Mouse (Mus musculus) midbrain, embryonic 14.5 days (tissue): ENCODE measurements around the gene Ltbp3. TPM values are rescaled to one million over a fixed set of nuclear protein-coding genes. Genes with fewer than 3 reads are reported as not detected.

Source experiments
- ATAC-seq: fragments of 200-750 bp; cut with Nextera tagmentation; 2 replicates; pipeline ENCODE4 v1.8.0; 2017; ENCODE audit warnings: moderate number of reproducible peaks, moderate library complexity; ENCODE audit not compliant: low FRiP score, low TSS enrichment
- DNase-seq: peaks from one replicate; pipeline ENCODE4 v3.0.0-alpha.2; 2015
- H3K27ac ChIP-seq: fragments of 300-500 bp; sonication (generic); replicated peaks from 2 replicates; pipeline ENCODE4 v1.5.1; 2014; ENCODE audit warnings: mild to moderate bottlenecking, low read depth, low read length, moderate library complexity
- H3K27me3 ChIP-seq: fragments of 300-500 bp; sonication (generic); 2 replicates; pipeline ENCODE4 v1.6.1; 2014; ENCODE audit warnings: low read length, control low read depth, mixed read lengths; ENCODE audit not compliant: control insufficient read depth, insufficient read depth
- H3K36me3 ChIP-seq: fragments of 300-500 bp; sonication (generic); 2 replicates; pipeline ENCODE4 v1.6.1; 2014; ENCODE audit warnings: low read length, control low read depth; ENCODE audit not compliant: control insufficient read depth, insufficient read depth
- H3K4me1 ChIP-seq: fragments of 300-500 bp; sonication (generic); 2 replicates; pipeline ENCODE4 v1.6.1; 2014; ENCODE audit warnings: mild to moderate bottlenecking, antibody characterized with exemption, low read length, control low read depth; ENCODE audit not compliant: control insufficient read depth, insufficient read depth
- H3K4me2 ChIP-seq: fragments of 300-500 bp; sonication (generic); 2 replicates; pipeline ENCODE4 v1.6.1; 2014; ENCODE audit warnings: mild to moderate bottlenecking, low read length, moderate library complexity
- H3K4me3 ChIP-seq: fragments of 300-500 bp; sonication (generic); replicated peaks from 2 replicates; pipeline ENCODE4 v1.5.1; 2014; ENCODE audit warnings: low read depth, low read length
- H3K9ac ChIP-seq: fragments of 300-500 bp; sonication (generic); replicated peaks from 2 replicates; pipeline ENCODE4 v1.6.1; 2014; ENCODE audit warnings: mild to moderate bottlenecking, low read length, moderate library complexity
- H3K9me3 ChIP-seq: fragments of 300-500 bp; sonication (generic); 2 replicates; pipeline ENCODE4 v1.6.1; 2016; ENCODE audit warnings: low read length, control low read depth, mixed read lengths; ENCODE audit not compliant: control insufficient read depth
- WGBS: fragments of 180-500 bp; shearing (Covaris S2); extraction: QIAGEN DNeasy Blood & Tissue Kit; methylation state at CpG from one replicate; pipeline ENCODE4 v1.1.7; 2014; 5-methylcytosine and 5-hydroxymethylcytosine counted together
- polyA plus RNA-seq: library from polyadenylated mRNA; unstranded; fragments of >200 nt; fragmentation: Nextera tagmentation; extraction: Ambion mirVana; gene quantifications from 2 replicates; pipeline ENCODE4 v1.2.1, GENCODE M21; 2014

The Ltbp3 gene
- polyA plus RNA-seq, 1 experiment from 2014 or later = 10.5 TPM

GRCm38 (mm10) chr19:5716955-5717354 is 23.7 kb upstream of the Ltbp3 start:
- Histone ChIP-seq H3K36me3 (peaks cover 72% of the 10 kb centered on the region), H3K27me3 (no peaks in the 10 kb centered on the region), H3K9me3 (no peaks in the 10 kb centered on the region), H3K4me3 (no peak overlapping the region), H3K4me1 (peaks cover 15% of the 10 kb centered on the region), H3K9ac (no peak overlapping the region; the same call in 1 of the 2 replicates), H3K4me2 (no peak overlapping the region; the same call in 1 of the 2 replicates), H3K27ac (peak overlapping the region; percentile 45; the same call in 1 of the 2 replicates)
- DNase-seq (peak; percentile 14), ATAC-seq (no peak)
- WGBS = 42% methylated on average over 10 of the region's 10 CpGs

DNA sequence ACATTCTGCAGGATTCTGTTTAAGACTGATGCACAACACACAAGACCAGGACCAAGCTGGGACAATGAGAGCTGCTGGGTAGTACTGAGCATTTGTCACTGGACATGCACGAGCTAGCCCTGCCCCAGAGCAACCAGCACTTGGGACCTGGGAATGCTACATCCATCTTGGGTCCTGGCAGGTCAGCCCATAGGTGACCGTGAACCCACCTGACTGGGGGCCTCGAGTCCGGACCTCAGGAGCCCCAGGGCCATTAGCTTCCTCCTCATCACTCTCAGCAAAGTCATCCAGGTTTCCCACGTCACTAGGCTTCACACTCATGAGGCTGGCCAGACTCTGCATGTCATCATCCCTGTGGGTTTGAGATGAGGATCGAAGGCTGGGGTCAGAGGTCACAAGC is 19.5 kb upstream of the Ltbp3 start:
- ATAC-seq (no peak), DNase-seq (no peak)
- Histone ChIP-seq H3K4me2 (no peak overlapping the region), H3K36me3 (peaks cover 76% of the 10 kb centered on the region), H3K27ac (no peak overlapping the region), H3K27me3 (no peaks in the 10 kb centered on the region), H3K4me1 (peaks cover 23% of the 10 kb centered on the region), H3K4me3 (no peak overlapping the region), H3K9me3 (no peaks in the 10 kb centered on the region), H3K9ac (no peak overlapping the region)
- WGBS = 95% methylated on average over 6 of the region's 6 CpGs

- 93% methylated on average over 7 of the region's 7 CpGs for WGBS
- DNase-seq (no peak), ATAC-seq (no peak)
- Histone ChIP-seq H3K4me1 (peaks cover 27% of the 10 kb centered on the region), H3K27ac (no peak overlapping the region), H3K27me3 (no peaks in the 10 kb centered on the region), H3K36me3 (peaks cover 76% of the 10 kb centered on the region), H3K4me2 (no peak overlapping the region), H3K9me3 (no peaks in the 10 kb centered on the region), H3K4me3 (no peak overlapping the region), H3K9ac (no peak overlapping the region)
Measured at GRCm38 (mm10) chr19:5722848-5723425, 17.8 kb upstream of the Ltbp3 start.

DNA sequence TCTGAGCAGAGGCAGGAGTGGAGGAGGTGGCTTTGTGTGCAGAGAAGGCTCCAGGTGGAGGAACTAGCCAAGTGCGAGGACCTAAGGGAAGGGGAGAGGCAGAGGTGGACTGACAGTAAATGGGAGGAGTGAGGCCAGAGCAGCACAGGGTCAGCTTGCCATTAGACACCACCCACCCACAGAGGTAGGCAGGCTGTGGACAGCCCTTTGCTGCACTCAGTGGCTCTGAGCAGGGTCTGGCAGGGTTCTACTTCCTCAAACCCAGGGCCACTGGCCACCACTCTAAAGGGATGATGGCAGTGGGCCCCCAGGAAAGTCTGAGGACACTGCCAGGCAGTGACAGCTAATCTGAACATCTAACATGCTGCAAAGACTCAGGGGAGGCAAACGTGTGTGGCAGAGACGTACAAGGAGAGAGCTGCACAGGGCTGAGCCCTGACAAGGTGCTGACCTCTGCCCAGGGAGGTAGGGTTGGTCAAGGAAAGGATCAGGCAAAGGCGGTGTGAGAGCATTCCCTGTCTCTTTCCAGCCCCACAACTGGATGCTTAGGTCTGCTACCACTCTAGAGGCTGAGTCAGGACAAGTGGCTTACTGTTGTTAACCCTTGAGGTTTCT is 16.7 kb upstream of the Ltbp3 start:
- H3K9me3 ChIP-seq = no peaks in the 10 kb centered on the region
- no peaks in the 10 kb centered on the region for H3K27me3 ChIP-seq
- ATAC-seq (no peak), DNase-seq (no peak)
- WGBS = 72% methylated on average over 4 of the region's 4 CpGs
- no peak overlapping the region for H3K27ac ChIP-seq
- peaks cover 34% of the 10 kb centered on the region for H3K4me1 ChIP-seq
- peaks cover 65% of the 10 kb centered on the region for H3K36me3 ChIP-seq
- no peak overlapping the region for H3K4me3 ChIP-seq
- no peak overlapping the region for H3K4me2 ChIP-seq
- no peak overlapping the region for H3K9ac ChIP-seq

- ATAC-seq (no peak), DNase-seq (no peak)
- 85% methylated on average over 7 of the region's 7 CpGs for WGBS
- H3K4me2 ChIP-seq = peak overlapping the region; percentile 100
- no peak overlapping the region for H3K27ac ChIP-seq
- peaks cover 34% of the 10 kb centered on the region for H3K4me1 ChIP-seq
- H3K27me3 ChIP-seq = no peaks in the 10 kb centered on the region
- peaks cover 60% of the 10 kb centered on the region for H3K36me3 ChIP-seq
- no peaks in the 10 kb centered on the region for H3K9me3 ChIP-seq
- no peak overlapping the region for H3K9ac ChIP-seq
- H3K4me3 ChIP-seq = no peak overlapping the region; the same call in 1 of the 2 replicates
Measured at GRCm38 (mm10) chr19:5724549-5724941, 16.2 kb upstream of the Ltbp3 start.

DNA sequence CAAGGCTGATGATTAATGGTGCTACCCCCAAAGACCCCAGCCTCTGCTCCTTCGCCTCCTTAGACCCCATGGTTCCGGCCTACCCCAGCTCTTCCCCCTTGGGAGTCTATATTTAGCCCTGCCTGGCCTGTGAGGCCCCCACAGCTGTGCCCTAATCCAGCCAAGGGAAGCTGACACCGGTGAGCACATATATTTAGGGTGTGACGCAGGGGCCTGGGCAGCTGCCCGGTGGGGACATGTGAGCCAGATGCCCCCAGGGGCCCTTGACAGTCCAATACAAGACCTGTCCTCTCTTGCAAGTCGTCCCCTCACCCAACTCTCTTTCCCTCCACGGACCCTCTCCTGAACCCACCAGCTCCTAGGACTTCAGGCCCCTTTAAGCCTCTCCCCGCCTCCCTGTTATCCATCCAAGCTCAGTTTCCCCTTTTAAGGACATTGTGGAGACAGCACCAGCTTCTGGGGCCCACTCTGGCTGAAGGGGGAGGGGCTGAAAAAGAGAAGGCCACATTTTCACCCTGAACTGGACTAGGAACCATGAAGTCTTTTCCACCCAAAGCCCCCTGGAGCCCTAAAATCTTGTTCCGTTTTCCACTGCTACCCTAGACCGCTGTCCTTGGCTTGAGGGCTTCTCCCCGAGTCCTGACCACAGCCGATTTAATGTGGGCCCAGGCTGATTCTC is 15.5 kb upstream of the Ltbp3 start:
- Histone ChIP-seq H3K4me1 (peaks cover 40% of the 10 kb centered on the region), H3K27me3 (no peaks in the 10 kb centered on the region), H3K9me3 (no peaks in the 10 kb centered on the region), H3K4me2 (peak overlapping the region; percentile 100), H3K9ac (no peak overlapping the region; the same call in 1 of the 2 replicates), H3K36me3 (peaks cover 54% of the 10 kb centered on the region), H3K27ac (no peak overlapping the region; the same call in 1 of the 2 replicates), H3K4me3 (peak overlapping the region; percentile 99)
- no peak for DNase-seq
- 83% methylated on average over 12 of the region's 12 CpGs for WGBS
- no peak for ATAC-seq

GRCm38 (mm10) chr19:5725767-5726515 is 14.8 kb upstream of the Ltbp3 start, which contains the start of gene Ehbp1l1:
Gene Ehbp1l1 (minus strand): TSS chr19:5726317.
- H3K9me3 ChIP-seq = no peaks in the 10 kb centered on the region
- H3K4me1 ChIP-seq = peaks cover 48% of the 10 kb centered on the region
- ATAC-seq (no peak), DNase-seq (peak; percentile 47)
- H3K27ac ChIP-seq = no peak within 1 kb of the TSS
- H3K9ac ChIP-seq = peak within 1 kb of the TSS; percentile 54
- peak within 1 kb of the TSS; percentile 100 for H3K4me2 ChIP-seq
- peaks cover 46% of the 10 kb centered on the region for H3K36me3 ChIP-seq
- WGBS = 13% methylated on average over 49 of the region's 49 CpGs
- H3K4me3 ChIP-seq = peak within 1 kb of the TSS; percentile 99
- H3K27me3 ChIP-seq = no peaks in the 10 kb centered on the region

DNA sequence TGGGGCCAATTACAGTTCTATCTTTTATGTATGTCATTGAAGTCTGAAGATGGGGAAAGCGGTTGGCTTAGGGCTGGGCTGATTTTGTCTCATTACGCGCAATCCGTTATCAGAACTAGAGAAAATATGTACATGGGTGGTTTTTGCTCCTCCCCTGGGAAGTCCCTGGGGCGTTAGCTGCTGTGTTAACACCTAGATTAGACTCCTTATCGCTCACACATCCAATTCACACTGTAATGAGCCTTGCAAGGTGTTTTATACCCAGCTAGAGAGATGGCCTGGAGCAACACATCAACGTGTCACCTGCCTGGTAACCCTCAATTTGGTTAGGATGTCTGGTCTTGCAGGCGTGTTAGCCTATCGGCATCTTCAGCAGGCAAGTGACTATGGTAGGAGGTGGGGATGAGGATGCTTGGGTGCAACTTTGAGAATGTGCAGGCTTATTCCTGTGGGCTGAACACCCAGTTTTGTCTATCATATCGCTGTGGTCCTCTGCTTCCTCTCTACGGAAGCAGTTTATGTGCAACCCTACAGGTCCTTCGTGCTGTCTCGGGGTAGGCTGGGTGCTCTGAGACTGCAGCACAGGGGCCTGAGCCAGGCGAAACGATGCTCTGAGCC is 13.6 kb upstream of the Ltbp3 start:
- H3K4me2 ChIP-seq = peak overlapping the region; percentile 100

More for the DNA sequence above, 13.6 kb upstream of the Ltbp3 start:
- Histone ChIP-seq H3K9ac (peak overlapping the region; percentile 47), H3K9me3 (no peaks in the 10 kb centered on the region), H3K4me3 (peak overlapping the region; percentile 99), H3K27ac (no peak overlapping the region), H3K36me3 (peaks cover 36% of the 10 kb centered on the region), H3K27me3 (no peaks in the 10 kb centered on the region), H3K4me1 (peaks cover 51% of the 10 kb centered on the region)
- ATAC-seq = no peak
- WGBS = 88% methylated on average over 15 of the region's 15 CpGs
- no peak for DNase-seq
